Mouse (Mus musculus): ENCODE measurements around the gene Sec63. TPM values are rescaled to one million over a fixed set of nuclear protein-coding genes. Genes with fewer than 3 reads are reported as not detected.

Gene Sec63
- polyA plus RNA-seq, 1 experiment from 2014 or later, result 118 TPM

DNA sequence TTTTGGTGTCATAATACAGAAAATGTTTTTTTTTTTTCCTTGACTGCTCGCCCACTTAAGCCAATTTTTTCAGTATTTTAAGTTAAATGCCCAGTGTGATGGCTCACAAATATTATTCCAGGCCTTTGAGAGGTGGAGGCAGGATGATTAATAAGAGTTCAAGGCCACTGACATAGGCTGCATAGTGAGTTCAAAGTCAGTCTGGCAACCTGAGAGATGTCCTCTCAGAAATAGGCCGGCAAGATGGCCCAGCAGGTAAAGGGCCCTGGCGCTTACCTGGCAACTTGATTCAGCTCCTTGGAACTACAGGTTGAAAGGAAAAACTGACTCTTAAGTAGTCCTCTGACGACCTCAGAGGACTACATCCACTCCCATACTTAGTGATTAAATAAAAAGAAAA lies 1.9 kb downstream of the Sec63 start:
- Histone ChIP-seq H3K79me2 (ENCODE audit: inconsistent target) (peaks cover 64% of the 10 kb centered on the region), H3K27ac (no peak overlapping the region), H3K36me3 (ENCODE audit: inconsistent target) (no peaks in the 10 kb centered on the region), H3K4me3 (ENCODE audit: inconsistent target) (peak overlapping the region; percentile 91; the same call in 1 of the 2 replicates)
- 90% methylated on average over 3 of the region's 4 CpGs for WGBS (ENCODE audit: missing documents)

DNA sequence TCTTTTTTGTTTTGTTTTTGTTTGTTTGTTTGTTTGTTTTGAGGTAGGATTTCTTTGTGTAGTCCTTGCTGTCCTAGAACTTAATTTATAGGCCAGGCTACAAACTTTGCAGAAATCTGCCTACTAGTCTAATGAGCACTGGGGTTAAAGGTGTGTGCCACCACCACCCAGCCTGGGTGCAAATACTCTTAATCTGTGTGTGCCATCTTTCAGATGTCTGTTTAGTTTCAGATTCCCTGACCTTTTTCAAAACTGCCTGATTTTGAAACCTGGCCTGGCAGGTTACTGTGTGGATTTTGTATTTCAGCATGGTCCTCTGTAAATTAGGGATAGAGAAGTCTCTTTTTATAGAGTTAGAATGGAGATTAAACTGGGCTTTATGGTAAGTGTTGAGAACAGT lies 4.0 kb downstream of the Sec63 start:
- peaks cover 85% of the 10 kb centered on the region for H3K79me2 ChIP-seq (ENCODE audit: inconsistent target)
- H3K36me3 ChIP-seq (ENCODE audit: inconsistent target), result no peaks in the 10 kb centered on the region
- H3K4me3 ChIP-seq (ENCODE audit: inconsistent target), result no peak overlapping the region
- H3K27ac ChIP-seq, result no peak overlapping the region

DNA sequence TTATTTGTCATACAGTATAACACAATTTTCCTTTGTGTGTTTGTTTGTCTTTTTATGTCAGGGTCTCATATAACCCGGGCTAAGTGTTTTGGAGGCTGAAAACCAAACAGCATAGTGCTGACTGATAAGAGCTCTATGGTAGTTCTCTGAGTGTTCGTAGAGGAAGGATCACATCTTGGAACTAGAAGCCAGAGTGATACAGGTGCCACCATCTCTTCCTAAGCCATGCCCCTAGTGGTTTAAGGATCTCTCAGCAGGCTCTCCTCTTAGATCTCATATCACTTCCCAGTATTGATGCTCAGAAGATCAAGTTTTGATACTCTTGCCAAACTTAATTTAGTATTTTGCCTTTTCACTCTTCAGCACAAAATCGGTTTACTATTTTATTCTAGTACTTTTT lies 14.2 kb downstream of the Sec63 start:
- WGBS (ENCODE audit: missing documents), result 97% methylated on average over 3 of the region's 3 CpGs
- Histone ChIP-seq H3K79me2 (ENCODE audit: inconsistent target) (peaks cover 100% of the 10 kb centered on the region), H3K4me3 (ENCODE audit: inconsistent target) (no peak overlapping the region), H3K36me3 (ENCODE audit: inconsistent target) (no peaks in the 10 kb centered on the region), H3K27ac (no peak overlapping the region)

DNA sequence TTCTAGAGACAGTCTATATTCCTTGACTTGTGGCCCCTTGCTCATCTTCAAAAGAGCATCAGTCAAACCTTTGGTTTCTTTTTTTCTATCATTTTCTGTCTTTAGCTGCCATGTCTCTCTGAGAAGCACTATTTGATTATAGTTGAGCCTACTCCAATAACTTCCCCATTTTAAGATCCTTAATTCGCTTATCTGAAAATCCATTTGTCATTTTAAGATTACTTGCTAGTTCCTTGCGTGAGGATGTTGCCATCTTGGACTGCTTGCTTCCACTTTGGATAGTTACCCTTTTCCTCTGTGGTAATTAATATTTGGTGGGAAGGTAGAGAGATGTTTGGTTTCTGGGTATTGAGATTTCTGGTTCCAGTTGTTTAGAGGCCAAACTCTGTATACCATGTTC lies 19.5 kb downstream of the Sec63 start:
- Histone ChIP-seq H3K27ac (no peak overlapping the region), H3K4me3 (ENCODE audit: inconsistent target) (no peak overlapping the region), H3K79me2 (ENCODE audit: inconsistent target) (peaks cover 100% of the 10 kb centered on the region), H3K36me3 (ENCODE audit: inconsistent target) (peaks cover 4% of the 10 kb centered on the region; the same call in 1 of the 2 replicates)
- WGBS (ENCODE audit: missing documents), result 22% methylated on average over 2 of the region's 2 CpGs

DNA sequence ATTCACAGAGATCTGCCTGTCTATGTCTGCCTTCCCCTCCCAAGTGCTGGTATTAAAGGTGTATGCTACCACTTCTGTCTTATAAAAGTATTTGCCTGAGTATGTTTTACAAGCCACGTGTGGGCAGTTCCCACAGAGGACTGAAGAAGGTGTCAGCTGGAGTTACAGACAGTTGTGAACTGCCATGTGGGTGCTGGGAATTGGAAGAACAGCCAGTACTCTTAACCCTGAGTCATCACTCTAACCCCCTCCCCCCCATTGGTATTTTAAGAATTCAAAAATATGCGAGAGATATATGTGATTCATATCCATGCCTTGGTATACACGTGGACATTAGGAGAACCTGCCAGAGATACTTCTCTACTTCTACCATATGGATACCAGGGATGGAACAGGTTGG lies 20.4 kb downstream of the Sec63 start:
- Histone ChIP-seq H3K79me2 (ENCODE audit: inconsistent target) (peaks cover 100% of the 10 kb centered on the region), H3K4me3 (ENCODE audit: inconsistent target) (no peak overlapping the region), H3K27ac (no peak overlapping the region), H3K36me3 (ENCODE audit: inconsistent target) (peaks cover 4% of the 10 kb centered on the region; the same call in 1 of the 2 replicates)
- WGBS (ENCODE audit: missing documents), result 79% methylated on average over 3 of the region's 3 CpGs

DNA sequence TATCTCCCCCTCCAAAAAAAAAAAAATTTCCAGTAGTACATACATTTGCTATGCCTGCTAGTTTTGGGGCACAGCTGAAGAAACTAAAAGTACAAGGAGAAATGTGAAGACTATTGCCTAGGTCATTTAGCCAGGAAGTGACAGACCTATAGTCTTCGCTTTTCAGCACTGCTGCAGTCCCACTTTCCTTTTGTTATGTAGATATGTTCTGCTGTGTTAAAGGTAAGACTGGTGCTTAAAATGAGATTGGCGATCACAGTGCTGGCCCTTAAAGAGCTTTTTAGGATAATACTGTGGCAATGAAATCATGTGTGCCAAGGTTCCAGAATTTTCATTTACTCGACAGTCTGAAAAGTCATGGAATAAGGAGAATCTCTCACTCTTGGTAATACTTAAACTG lies 39.6 kb downstream of the Sec63 start:
- WGBS (ENCODE audit: missing documents), result 97% methylated on average over 3 of the region's 3 CpGs
- Histone ChIP-seq H3K79me2 (ENCODE audit: inconsistent target) (no peaks in the 10 kb centered on the region), H3K4me3 (ENCODE audit: inconsistent target) (no peak overlapping the region), H3K27ac (no peak overlapping the region), H3K36me3 (ENCODE audit: inconsistent target) (peaks cover 48% of the 10 kb centered on the region)

DNA sequence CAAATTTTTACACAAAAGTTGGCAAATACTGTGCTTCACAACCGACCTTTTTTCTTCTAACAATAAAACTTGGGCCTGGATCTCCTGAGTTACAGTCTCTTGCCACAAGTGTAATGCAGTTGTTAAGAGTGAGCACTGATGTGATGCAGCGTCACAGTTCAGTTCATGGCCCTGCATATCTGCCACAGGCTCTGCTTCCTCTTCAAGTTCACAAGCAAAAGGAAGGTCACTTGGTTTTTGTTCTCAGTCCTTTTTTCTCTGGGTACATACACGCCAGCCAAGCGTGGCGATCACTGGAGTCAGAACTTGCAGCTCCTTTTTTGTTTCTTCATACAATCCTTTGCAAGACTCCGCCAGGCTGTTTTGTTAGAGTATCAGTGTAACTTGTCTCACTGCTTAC lies 64.6 kb downstream of the Sec63 start:
- no peak overlapping the region for H3K4me3 ChIP-seq (ENCODE audit: inconsistent target)
- H3K27ac ChIP-seq, result no peak overlapping the region
- 85% methylated on average over 6 of the region's 6 CpGs for WGBS (ENCODE audit: missing documents)
- no peaks in the 10 kb centered on the region for H3K79me2 ChIP-seq (ENCODE audit: inconsistent target)
- peaks cover 64% of the 10 kb centered on the region for H3K36me3 ChIP-seq (ENCODE audit: inconsistent target)

DNA sequence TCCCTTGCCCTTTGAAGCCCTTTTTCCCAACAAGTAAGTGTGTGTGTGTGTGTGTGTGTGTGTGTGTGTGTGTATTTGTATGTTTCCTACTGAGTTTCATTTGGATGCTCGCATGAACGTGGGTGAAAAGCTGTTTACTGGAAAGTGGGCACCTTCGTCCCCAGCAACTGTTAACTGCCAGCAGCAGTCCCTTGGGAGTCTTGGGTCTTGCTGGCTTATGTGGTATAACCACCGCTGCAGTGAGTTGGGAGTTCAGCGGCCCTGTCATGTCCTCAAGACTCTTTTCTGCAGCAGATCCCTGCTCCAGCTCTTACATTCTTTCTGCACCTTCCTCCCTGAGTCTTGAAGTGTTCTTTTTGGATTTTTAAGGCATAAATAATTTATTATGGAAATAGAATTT lies 65.9 kb downstream of the Sec63 start:
- no peaks in the 10 kb centered on the region for H3K79me2 ChIP-seq (ENCODE audit: inconsistent target)
- 100% methylated on average over 5 of the region's 5 CpGs for WGBS (ENCODE audit: missing documents)
- no peak overlapping the region for H3K27ac ChIP-seq
- no peak overlapping the region for H3K4me3 ChIP-seq (ENCODE audit: inconsistent target)
- H3K36me3 ChIP-seq (ENCODE audit: inconsistent target), result peaks cover 64% of the 10 kb centered on the region

DNA sequence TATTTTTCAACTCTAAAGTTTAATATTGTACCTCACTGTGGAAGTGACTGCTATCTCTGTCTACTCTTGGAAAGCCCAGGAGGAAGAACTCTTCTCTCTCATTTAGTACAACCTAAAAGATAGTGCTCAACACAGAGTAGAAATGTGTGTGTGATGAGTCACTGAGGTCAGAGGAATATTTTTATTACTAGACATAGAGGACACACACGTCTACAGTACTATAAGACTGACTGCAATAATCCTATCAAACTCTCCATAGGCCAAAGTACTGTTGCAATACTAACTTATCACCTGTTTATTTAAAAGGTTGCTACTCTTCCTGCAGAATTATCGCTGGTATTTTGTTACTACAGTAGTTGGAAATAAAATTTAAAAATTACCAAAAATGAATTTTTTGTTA lies 68.7 kb downstream of the Sec63 start:
- no peak overlapping the region for H3K27ac ChIP-seq
- no peaks in the 10 kb centered on the region for H3K79me2 ChIP-seq (ENCODE audit: inconsistent target)
- peaks cover 64% of the 10 kb centered on the region for H3K36me3 ChIP-seq (ENCODE audit: inconsistent target)
- no peak overlapping the region for H3K4me3 ChIP-seq (ENCODE audit: inconsistent target)
- WGBS (ENCODE audit: missing documents), result 86% methylated on average over 2 of the region's 2 CpGs

DNA sequence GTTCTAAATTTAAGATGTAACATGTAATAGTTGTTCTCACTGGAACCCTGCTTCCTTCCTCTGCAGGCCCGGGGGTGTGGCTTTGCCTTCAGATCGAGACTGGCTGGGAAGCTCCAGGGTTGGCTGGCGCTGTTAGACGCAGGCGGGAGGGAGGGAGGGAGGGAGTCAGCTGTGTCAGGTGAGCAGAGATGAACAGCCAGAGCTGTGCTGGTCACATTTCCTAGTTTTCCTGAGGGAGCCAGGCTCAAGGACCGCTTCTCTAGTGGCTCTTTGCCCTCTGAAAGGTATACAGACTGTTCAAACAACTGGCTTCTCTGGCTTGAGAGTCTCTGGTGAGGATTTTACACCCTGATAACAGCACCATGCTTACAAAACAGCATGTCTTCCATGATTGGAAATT lies 69.1 kb downstream of the Sec63 start:
- Histone ChIP-seq H3K4me3 (ENCODE audit: inconsistent target) (no peak overlapping the region), H3K36me3 (ENCODE audit: inconsistent target) (peaks cover 60% of the 10 kb centered on the region), H3K79me2 (ENCODE audit: inconsistent target) (no peaks in the 10 kb centered on the region), H3K27ac (no peak overlapping the region)
- WGBS (ENCODE audit: missing documents), result 56% methylated on average over 6 of the region's 6 CpGs

DNA sequence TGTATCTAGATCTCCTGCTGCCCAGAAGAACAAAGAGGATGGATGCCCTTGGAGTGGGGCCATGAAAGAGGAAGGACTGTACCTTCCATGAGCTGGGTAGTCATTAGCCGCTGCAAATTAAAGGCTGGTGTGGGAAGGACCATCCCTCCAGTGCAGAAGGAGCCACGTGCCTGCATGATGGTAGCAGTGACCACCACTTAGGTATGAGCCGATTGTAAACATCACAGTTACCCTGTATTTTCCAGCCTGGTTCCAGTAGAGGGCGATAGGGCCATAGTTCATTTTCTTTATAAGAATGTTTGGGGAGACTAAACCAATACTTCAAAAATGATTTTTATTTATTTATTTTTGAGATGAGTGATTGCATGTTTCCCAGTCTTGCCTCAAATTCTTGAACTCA lies 71.4 kb downstream of the Sec63 start:
- 77% methylated on average over 4 of the region's 4 CpGs for WGBS (ENCODE audit: missing documents)
- no peak overlapping the region for H3K4me3 ChIP-seq (ENCODE audit: inconsistent target)
- H3K36me3 ChIP-seq (ENCODE audit: inconsistent target), result peaks cover 43% of the 10 kb centered on the region
- H3K27ac ChIP-seq, result no peak overlapping the region
- no peaks in the 10 kb centered on the region for H3K79me2 ChIP-seq (ENCODE audit: inconsistent target)

DNA sequence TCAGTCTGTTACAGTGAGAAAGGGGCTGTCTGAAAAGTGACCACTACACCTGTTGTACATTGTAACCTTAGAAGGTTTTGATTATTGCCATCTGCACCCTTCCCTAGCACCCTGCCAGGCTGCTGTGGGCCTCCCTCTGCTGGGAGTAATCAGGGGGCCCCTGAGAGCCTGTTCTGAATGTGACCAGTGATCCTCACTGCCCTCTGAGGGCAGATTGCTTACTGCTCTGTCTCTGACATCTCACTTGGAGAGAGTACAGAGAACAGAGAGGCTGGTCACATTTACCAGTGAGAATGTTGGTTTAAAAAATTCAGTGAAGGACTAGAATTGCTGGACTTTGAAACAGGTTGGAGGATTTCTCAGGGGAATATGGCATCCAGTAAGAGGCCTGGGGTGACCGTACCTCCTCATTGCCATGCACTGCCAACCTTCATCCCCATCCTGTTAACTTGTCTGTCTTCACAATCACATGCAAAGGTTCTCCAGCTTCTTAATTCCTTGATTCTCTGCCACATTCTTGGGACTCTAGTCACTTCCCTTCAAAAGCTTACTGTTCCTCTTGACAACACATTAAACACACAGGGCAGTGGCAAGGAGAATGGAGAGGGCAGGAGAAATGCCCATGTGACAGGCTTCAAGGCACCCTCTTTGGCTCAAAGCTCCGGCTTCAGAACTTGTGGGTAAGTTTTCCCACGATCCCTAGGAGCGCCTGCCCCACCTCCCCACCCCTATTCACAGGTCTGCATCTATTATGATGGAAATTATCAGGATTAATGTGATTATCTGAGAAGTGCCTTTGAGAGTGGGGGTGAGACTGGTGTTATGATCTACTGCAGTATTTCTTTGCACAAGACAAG lies 72.8 kb downstream of the Sec63 start:
- Histone ChIP-seq H3K36me3 (ENCODE audit: inconsistent target) (peaks cover 30% of the 10 kb centered on the region), H3K4me3 (ENCODE audit: inconsistent target) (no peak overlapping the region), H3K27ac (no peak overlapping the region), H3K79me2 (ENCODE audit: inconsistent target) (no peaks in the 10 kb centered on the region)
- WGBS (ENCODE audit: missing documents), result 98% methylated on average over 4 of the region's 4 CpGs

DNA sequence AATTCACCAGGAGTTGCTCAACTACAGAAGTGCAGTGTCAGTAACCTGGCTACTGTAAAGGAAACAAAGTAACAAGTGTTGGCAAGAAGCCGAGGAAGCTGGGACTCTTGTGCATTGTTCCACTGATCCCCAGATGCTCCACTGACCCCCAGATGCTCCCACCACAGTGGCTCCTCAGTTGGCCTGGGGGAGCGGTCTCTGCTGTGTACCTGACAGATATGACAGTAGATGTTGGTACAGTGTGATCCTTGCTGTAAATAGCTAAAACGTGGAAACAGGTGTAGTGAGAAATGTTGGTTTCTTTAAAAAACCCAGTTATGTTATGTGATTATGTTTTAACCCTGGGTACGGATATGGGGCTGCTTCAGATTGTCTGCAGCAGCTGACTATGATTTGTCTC lies 76.8 kb downstream of the Sec63 start:
- Histone ChIP-seq H3K27ac (no peak overlapping the region), H3K79me2 (ENCODE audit: inconsistent target) (no peaks in the 10 kb centered on the region), H3K4me3 (ENCODE audit: inconsistent target) (no peak overlapping the region), H3K36me3 (ENCODE audit: inconsistent target) (0 out of 2 replicates have a peak, but pooled peaks cover 5% of the 10 kb centered on the region)
- 92% methylated on average over 4 of the region's 4 CpGs for WGBS (ENCODE audit: missing documents)

DNA sequence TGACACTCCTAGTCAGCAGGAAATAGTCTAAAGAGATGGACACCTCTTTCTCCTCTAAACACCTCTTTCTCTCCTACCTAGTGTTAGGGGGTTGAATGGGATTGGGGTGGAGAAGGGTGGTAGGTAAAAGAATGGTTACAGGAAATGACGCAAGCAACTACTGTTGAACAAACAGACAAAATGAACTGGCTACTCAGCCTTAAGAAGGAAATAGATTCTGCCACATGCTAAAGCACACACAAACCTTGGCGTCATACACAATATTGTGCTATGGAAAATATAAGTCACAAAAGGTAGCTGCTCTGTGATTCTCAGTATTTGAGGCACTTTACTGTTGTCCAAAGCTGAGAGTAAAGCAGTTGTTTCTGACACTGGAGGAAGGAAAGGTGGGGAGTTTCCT lies 77.4 kb downstream of the Sec63 start:
- Histone ChIP-seq H3K36me3 (ENCODE audit: inconsistent target) (no peaks in the 10 kb centered on the region), H3K27ac (no peak overlapping the region), H3K79me2 (ENCODE audit: inconsistent target) (no peaks in the 10 kb centered on the region), H3K4me3 (ENCODE audit: inconsistent target) (no peak overlapping the region)
- WGBS (ENCODE audit: missing documents), result 87% methylated on average over 2 of the region's 2 CpGs

DNA sequence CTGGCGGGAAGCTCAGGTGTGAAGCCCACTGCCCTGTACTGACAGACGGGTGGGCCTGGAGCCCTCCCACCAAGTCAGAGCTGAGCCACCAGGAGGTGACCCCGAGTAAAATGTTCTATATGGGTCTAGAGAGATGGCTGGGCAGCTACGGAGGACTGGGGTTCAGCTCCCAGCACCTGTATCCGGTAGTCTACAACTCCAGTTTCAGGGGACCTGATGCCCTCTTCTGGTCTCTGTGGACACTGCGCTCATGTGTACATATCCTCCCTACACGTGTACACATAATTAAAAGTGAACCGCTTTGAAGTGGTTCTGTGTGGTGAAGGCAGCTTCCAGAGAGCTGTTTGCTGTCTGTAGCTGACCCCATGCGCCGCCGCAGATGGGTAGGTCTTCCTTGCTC lies 78.7 kb downstream of the Sec63 start:
- H3K4me3 ChIP-seq (ENCODE audit: inconsistent target), result no peak overlapping the region
- no peaks in the 10 kb centered on the region for H3K36me3 ChIP-seq (ENCODE audit: inconsistent target)
- no peak overlapping the region for H3K27ac ChIP-seq
- 97% methylated on average over 11 of the region's 11 CpGs for WGBS (ENCODE audit: missing documents)
- no peaks in the 10 kb centered on the region for H3K79me2 ChIP-seq (ENCODE audit: inconsistent target)

Data from macrophage (primary cell).